Mouse (Mus musculus) forelimb bud, embryonic 11.5 days (tissue): ENCODE results near the gene Hoxa11.

Source experiments
- DNase-seq: peaks from one replicate; pipeline ENCODE4 v3.0.0-alpha.2; 2012; ENCODE audit warnings: low read depth, low spot score

The Hoxa11 gene

DNA sequence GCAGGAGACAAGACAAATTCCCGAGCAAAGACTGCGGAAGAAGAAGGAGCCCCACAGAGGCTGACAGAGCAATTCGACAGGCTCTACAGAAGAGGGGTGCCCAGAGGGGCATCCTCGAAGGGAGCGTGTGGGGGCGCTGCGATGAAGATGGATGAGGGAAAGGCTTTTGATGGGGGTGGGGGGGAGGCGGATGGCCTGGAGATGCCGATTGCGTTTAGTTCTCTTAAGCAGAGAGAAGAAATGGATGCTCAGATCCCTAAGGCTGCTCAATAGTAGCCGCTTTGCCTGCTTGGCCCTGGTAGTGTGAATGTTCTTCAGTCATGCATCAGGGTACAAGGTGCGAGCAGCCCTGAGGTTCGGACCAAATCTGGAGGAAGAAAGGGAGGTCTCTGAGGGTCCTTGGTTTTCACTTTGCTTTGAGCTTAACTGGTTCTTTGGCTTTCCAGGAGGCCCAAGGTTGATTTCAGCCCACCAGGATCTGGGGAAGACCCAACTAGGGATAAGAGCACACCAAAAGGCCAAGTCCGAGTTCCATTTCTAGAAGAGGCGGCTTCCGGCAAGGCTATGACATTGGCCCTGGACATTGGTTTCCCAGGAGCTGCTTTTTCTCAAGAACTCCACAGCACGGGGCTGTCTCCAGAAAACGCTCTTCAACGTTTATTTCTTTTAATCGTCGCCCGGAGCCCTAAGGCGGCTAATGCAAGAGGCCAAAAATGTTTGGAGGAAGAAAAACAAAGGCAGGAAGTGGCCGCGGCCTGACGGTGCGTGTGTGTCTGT lies 3.2 kb upstream of the Hoxa11 start:
- DNase-seq: no peak

GRCm38 (mm10) chr6:52247766-52248637 lies 2.4 kb upstream of the Hoxa11 start:
- DNase-seq: no peak

GRCm38 (mm10) chr6:52246916-52247315 lies 1.3 kb upstream of the Hoxa11 start:
- DNase-seq: no peak

DNA sequence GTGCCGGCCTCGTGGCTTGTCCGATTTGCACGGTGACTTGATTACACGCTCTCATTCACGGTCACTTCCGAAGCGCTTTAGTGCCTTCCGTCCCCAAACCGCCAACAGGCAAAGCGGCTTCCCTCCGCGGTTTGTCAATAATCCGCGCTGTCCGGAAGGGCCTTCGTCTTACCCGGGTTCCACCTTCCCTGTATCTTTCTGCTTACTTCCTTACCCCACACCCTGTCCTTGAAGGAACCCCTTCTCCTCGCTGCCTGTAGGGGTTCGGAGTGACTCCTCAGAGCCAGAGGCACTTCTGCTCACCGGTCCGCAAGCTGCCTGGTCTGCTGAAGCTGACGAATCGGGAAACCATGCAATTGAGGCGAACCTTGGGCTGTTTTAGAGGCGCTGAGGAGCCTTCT lies 793 bp upstream of the Hoxa11 start:
- no peak for DNase-seq

DNA sequence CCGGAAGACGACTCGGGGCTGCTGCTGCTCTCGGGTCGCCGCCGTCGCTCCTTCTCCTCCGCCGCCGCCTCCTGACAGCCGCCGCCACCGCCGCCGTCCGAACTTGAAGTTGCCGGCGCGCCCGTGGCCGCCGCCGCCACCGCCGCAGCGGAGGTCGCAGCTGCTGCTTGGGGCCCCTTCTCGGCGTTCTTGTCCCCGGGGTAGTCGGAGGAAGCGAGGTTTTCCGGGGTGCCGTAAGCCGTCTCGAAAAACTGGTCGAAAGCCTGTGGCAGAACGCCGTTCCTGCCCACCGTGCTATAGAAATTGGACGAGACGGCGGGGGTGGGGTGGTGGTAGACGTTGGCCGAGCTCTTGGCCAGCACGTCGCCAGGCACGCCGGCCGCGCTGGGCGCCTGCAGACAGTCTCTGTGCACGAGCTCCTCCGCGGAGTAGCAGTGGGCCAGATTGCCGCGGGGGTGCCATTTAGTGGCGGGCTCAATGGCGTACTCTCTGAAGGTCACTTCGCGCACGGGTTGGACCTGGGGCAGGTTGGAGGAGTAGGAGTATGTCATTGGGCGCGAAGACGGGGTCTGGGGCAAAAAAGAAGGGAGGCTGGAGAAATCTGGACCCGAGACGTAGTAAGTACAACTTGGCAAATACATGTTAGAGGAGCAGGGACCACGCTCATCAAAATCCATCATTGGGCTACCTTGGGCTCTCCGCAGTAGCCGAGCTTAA lies 412 bp downstream of the Hoxa11 start:
- DNase-seq: no peak

DNA sequence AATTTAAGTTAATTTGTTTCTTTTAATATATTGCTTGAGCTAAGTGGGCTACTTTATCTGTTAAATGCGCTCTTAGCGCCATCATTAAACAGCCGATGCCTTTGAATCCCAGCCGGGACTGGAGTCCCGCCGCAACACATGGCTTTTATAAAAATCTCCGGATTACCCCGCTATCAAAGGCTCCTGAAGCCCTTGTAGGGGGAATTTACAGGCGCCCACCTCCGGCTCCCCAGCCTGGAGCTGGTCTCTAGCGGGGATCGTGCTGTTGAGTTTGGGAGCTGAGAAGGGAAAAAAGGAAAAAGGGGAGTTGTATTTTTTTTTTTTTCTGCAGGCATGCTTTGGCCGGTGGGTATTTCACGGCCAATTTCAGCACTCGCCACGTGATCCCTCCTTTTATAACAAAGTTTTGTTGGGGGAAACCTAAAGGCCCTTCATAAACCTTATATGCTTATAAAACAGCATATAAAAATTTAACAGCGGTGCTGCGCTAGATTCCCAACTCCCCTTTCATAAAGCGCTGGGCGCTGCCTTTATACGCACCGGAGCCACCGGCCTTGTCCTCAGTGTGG lies 1.1 kb downstream of the Hoxa11 start:
- no peak for DNase-seq

DNA sequence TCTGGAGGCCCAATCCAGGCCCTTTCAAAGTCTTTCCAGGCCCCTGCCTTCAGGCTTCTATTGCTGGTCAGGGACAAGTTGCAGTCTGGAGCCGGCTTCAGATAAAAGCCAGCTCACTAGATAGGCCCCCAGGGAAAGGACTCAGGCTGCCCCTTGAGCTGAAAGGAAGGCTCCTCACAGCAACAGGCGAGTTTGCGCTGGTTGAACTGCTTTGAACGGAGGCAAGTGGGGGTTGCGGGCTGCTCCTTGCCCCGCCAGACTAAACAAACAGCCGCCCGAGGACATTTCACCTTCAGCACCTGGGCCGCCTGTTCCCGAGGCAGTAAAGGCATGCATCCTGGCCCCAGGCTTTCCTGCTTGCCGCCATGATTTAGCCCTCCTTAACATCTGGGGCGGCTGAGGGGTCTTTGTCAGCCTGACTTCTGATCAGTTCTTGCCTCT lies 1.9 kb downstream of the Hoxa11 start:
- no peak for DNase-seq

GRCm38 (mm10) chr6:52242801-52243332 lies 2.7 kb downstream of the Hoxa11 start:
- DNase-seq: no peak

DNA sequence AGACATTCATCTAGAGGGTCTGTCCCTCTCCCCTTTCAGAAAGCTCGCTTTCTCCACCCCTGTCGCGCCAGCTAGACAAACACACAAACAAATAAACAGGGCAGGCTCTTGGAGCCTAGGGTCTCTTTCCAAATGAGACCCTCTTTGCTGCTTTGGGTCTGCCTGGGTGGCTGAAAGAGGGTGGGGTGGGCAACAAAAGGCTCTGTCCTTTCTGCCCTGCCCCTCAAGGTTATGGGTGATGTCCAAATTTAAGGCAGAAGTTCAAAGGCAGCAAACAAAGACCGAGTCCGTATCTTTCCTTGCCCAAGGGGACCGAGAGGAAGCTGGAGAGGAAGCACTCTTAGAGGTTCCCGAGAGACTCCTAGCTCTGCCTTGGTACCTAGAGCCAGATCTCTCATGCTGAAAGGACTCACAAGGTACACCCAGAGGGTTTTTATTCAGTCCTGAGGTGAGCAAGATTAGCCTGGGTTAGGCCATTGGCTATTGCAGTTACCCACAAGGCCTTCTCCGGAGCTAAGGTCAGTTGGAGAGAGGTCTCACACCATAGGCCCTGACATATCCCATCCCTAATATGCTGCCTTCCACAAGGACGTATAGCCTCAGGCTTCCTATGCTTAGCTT lies 4.5 kb downstream of the Hoxa11 start:
- DNase-seq: no peak

GRCm38 (mm10) chr6:52240389-52241000 lies 5.1 kb downstream of the Hoxa11 start, which contains the start of gene Hoxa10:
Hoxa10 (minus strand) TSS chr6:52240854.
- peak; percentile 95 for DNase-seq

DNA sequence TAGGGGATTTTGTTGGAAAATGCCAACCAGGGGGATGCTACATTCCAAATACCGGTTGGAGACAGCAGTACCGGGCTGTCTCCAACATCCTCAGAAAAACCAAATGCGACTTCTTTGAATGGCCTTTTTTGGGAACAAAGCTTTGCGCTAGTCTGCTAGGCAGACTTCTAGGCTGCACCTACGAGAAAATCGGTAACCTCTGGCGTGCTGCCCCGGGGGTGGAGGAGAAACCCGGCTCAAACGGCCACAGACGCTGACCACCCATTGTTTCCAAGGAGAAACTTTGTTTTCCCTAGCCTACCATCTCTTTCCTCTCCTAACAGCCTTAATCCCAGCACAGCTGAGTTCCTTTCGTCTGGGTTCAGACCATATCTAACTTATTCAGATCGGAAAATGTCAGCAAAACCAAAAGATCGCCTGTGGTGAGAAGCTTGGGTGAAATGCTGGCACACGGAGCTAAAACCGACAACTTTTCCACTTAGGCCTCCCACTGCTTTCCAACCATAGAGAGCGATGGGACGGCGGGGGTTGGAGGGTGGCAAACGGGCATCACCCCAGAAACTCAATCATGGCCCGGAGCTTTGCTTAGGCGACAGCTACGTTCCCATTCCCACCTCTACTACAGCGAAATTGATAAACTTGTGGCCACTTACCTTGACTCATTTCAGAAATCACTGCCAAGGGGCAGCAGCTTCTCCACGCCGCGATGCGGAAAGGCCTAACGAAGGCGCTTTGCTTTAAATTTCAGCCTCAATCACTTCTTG lies 5.8 kb downstream of the Hoxa11 start:
- no peak for DNase-seq

DNA sequence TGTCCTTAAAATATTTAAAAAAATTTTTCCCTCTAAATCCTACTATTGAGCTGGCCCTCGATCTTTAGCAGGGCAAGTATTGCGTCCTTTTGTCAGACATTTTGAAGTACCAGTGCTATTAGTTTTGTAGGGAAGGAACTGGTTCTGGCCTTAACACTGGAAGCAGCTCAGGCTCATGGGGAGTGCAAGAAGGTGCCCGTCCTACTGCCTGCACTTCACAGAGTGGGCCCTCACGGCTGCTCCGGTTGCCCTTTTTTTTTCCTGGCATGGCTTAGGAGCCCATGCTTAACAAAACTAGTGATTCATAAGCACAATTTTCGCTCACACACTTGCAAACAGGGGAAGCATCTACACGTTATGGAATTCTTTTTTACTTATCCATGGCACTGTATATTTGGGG lies 6.6 kb downstream of the Hoxa11 start:
- no peak for DNase-seq

DNA sequence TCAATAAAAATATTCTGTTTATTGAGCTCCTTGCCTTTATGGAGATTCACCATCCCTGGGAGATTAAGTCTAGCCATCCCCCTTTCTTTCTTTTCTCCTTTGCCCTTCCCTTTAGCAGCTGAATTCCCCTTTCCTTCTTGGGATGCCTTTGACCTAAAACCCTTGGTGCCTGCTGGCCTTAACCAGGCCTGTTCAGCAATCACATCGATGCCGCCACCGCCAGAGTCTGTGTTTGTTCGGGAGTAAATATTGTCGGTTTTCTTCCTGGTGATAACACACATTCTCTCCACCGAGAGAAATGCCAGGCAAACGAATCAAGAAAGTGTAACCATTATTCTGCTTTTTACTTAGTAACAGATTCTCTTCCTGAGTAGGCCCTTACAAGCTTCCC lies 7.5 kb downstream of the Hoxa11 start:
- no peak for DNase-seq

DNA sequence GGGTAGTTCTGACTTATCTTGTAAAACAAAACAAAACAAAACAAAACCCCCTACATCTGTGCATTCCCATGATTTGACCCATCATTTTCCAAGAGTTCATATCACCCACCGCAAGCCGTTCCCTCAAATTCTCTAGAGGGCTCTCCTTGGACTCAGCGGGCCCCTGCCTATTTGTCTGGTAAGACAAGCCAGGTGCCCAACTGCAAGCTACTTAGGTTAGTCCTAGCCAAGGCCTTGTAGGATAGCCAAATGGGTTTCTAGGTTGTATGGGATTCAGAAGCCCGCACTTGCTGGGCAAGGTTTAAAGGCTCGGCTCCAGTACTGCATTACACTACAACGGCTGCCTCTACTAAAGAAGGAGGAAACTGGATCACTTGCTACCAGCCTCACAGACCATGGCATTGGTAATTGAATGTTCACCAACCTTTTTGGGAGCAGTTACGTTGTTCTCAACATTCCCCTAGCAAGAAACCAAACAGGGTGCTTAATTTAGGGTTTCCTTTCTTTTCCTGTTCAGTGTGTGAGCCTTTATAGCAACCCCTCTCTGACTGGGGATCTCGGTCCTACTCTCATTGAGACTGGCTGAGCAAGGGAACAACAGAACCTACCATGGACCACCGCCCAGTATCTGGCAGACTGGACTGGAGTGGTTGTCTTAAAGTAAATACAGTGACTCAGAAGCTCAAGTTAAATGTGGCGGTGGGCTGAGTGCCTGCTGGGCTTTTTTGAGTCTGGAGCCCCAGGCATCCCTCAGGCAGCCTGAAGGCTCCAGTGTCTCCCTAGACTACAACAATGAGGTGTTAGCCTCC lies 8.1 kb downstream of the Hoxa11 start:
- DNase-seq: no peak

- no peak for DNase-seq
Observed at GRCm38 (mm10) chr6:52236806-52237205, 8.8 kb downstream of the Hoxa11 start.

DNA sequence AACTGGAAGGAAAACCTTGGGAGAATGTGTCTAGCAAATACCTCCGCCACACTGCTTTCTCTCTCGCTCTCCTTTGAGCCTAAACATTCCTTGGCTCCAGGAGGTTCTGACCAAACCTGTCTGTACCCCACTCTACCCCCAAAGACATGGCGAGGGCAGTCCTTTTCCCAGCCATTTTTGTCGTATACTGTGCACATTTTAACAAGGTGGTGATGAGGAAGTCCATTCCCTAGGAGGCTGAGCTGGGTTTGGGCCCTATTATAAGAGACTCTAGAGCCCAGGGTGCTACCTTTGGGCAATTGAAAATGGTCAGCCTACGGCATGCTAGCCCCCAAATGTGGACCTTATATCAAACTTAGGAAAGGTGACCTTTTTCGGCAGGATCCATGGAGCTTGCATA lies 9.7 kb downstream of the Hoxa11 start:
- DNase-seq: no peak

GRCm38 (mm10) chr6:52235267-52235666 lies 10.3 kb downstream of the Hoxa11 start:
- DNase-seq: no peak

DNA sequence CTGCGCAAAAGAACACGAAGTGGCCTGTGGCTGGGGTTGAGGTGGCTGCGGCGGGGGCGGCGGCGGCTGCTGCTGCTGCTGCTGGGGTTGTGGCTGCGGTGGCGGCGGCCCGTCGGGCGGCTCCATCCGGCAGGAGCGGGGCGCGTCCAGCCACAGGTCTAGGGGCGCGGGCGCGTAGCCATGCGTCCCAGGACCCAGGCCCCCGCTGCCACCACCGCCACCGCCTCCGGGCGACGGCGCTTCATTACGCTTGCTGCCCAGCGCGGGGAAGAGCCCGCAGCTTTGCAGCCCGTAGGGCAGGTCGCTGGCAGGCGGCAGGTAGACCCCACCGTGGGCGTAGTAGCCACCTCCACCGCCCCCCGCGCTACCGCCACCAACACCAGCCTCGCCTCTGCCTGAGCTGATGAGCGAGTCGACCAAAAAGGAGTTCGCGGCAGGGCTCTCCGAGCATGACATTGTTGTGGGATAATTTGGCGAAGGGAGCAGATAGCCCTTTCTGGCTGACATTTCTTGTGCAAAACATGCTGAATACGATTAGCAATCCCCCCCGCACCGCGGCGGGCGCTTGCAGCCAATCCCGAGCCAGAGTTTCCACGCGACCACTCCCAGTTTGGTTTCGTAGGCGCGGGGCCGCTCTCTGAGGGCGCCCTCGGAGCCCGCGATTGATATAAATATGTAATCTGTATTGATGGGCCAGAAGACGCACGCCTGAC lies 11.0 kb downstream of the Hoxa11 start:
- peak; percentile 86 for DNase-seq
